Mouse (Mus musculus) cerebellum, adult 2 months (tissue): ENCODE results near the gene Lrit2. TPM values are rescaled to one million over a fixed set of nuclear protein-coding genes. Genes with fewer than 3 reads are reported as not detected.

Experiments used
- DNase-seq, 2 experiments: peaks; one replicate each; pipeline ENCODE4 v3.0.0; 2021
- H3K27ac ChIP-seq: fragments of 200-500 bp; 2 replicates; pipeline ENCODE4 v1.5.1; 2012; ENCODE audit warnings: low read length, control low read depth, inconsistent platforms; ENCODE audit not compliant: insufficient read depth
- H3K27me3 ChIP-seq: fragments of 200-500 bp; 2 replicates; pipeline ENCODE4 v1.6.1; 2012; ENCODE audit warnings: inconsistent platforms, mild to moderate bottlenecking, low read length, moderate library complexity; ENCODE audit not compliant: control insufficient read depth, insufficient read depth
- H3K4me1 ChIP-seq: fragments of 200-500 bp; 2 replicates; pipeline ENCODE4 v1.6.1; 2011; ENCODE audit warnings: low read length; ENCODE audit not compliant: control insufficient read depth, insufficient read depth
- H3K4me3 ChIP-seq: fragments of 200-500 bp; replicated peaks from 2 replicates; pipeline ENCODE3; 2011; ENCODE audit warnings: mild to moderate bottlenecking, low read depth, low read length, control low read depth; ENCODE audit not compliant: insufficient read depth
- CTCF ChIP-seq: fragments of 200-500 bp; IDR thresholded peaks from 2 replicates; pipeline ENCODE4 v1.5.1; 2011; ENCODE audit warnings: low read depth, mild to moderate bottlenecking, control low read depth, low read length, moderate library complexity, borderline replicate concordance; ENCODE audit not compliant: insufficient read depth
- POLR2A ChIP-seq: fragments of 200-500 bp; IDR thresholded peaks from 2 replicates; pipeline ENCODE4 v1.6.1; 2011; ENCODE audit warnings: low read length, control low read depth, borderline replicate concordance; ENCODE audit not compliant: insufficient read depth
- WGBS: fragments of 180-500 bp; shearing (Covaris S2); methylation state at CpG from one replicate; pipeline ENCODE4 v1.1.7; 2018; 5-methylcytosine and 5-hydroxymethylcytosine counted together
- polyA plus RNA-seq: library from polyadenylated mRNA; depleted of rRNA; stranded (reverse); fragments of >200 nt; gene quantifications from 2 replicates; pipeline ENCODE4 v1.2.3, GENCODE M21; 2012

Gene Lrit2
- polyA plus RNA-seq, 1 experiment, result not detected

DNA sequence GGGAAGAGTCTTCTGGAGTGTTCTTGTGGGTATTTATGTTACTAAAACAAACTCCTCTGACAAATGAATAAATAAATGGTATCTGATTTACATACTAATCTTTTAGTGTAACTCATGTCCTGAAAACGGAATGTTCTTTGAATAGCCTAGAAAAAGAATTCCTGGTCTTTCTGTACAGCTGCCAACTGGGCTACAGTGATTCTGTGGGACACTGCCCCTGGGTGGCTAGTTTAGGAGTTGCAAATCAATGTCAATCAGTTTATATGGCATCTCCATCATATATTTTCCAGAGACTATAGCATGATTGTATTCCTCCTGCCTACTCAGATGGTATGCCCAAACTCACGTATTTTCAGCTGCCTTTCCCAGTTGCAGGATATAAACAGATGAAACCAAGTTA is 2.9 kb upstream of the Lrit2 start:
- whole genome bisulfite sequencing, result 41% methylated on average over 2 of the region's 2 CpGs
- no peaks in the 10 kb centered on the region; the same call in 1 of the 2 replicates for H3K27me3 ChIP-seq
- H3K4me1 ChIP-seq, result no peaks in the 10 kb centered on the region
- DNase-seq, result no peak
- H3K4me3 ChIP-seq, result no peak overlapping the region
- H3K27ac ChIP-seq, result no peak overlapping the region
- TF ChIP-seq POLR2A (no peak), CTCF (no peak)

- TF ChIP-seq POLR2A (no peak), CTCF (no peak)
- DNase-seq, result no peak
- H3K4me1 ChIP-seq, result no peaks in the 10 kb centered on the region
- 53% methylated on average over 2 of the region's 2 CpGs for WGBS
- H3K27me3 ChIP-seq, result no peaks in the 10 kb centered on the region; the same call in 1 of the 2 replicates
- H3K27ac ChIP-seq, result no peak overlapping the region
- H3K4me3 ChIP-seq, result no peak overlapping the region
Observed at GRCm38 (mm10) chr14:37066636-37067035, 1.1 kb upstream of the Lrit2 start.

DNA sequence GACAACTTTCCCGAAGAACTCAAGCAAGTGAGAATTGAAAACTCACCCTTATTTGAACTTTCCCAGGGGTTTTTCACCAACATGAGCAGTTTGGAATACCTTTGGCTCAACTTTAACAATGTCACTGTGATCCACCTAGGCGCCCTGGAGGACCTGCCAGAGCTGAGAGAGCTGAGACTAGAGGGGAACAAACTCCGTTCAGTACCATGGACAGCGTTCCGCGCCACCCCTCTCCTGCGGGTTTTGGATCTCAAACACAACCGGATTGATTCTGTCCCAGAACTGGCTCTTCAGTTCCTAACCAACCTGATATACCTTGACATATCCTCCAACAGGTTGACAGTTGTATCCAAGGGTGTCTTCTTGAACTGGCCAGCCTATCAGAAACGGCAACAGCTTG is 787 bp downstream of the Lrit2 start:
- Histone ChIP-seq H3K27me3 (no peaks in the 10 kb centered on the region; the same call in 1 of the 2 replicates), H3K4me1 (no peaks in the 10 kb centered on the region), H3K27ac (no peak overlapping the region), H3K4me3 (no peak overlapping the region)
- WGBS, result 19% methylated on average over 9 of the region's 9 CpGs
- TF ChIP-seq CTCF (no peak), POLR2A (no peak)
- no peak for DNase-seq

DNA sequence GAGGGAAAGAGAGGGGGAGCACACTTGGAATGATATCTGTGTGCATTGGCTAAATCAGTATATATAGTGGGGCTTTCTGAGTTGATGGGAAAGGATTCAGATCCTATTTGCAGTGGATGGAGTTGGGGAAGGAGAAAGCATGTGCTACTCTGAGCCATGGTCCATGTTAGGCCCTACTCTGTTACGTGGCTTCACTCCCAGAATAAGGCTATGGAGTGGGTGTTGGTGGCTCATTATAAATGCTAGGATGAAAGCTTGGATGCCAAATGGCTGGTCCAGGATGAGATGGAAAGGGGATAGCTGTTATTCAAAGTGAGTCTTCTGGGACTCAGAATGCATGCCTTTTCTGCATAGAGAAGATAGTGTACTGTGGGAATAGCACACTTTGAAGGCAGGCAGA is 13.0 kb downstream of the Lrit2 start:
- TF ChIP-seq POLR2A (no peak), CTCF (no peak)
- 78% methylated on average over 1 of the region's 1 CpGs for WGBS
- Histone ChIP-seq H3K4me3 (no peak overlapping the region), H3K4me1 (no peaks in the 10 kb centered on the region), H3K27ac (no peak overlapping the region), H3K27me3 (no peaks in the 10 kb centered on the region)
- DNase-seq, result no peak

DNA sequence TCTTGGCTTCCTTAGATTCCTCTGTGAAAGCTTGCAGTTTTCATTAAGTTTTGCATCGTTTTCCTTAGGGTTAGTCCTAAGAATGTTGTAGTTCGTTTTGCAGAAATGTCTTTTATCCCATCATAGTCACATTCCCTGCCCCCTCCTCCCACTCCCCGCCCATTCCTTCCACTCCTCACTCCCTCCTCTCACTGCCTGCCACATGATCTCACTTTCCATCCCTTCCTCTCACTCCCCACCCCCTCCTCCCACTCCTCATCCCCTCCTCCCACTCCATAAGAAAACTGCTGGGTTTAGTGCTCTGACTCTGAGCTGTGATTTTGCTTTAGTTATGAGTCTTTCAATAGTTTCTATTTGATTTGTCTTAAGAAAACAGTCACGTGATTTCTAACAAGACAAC is 16.0 kb downstream of the Lrit2 start:
- DNase-seq, result no peak
- no peak overlapping the region for H3K27ac ChIP-seq
- H3K4me1 ChIP-seq, result no peaks in the 10 kb centered on the region
- 54% methylated on average over 4 of the region's 4 CpGs for WGBS
- no peaks in the 10 kb centered on the region for H3K27me3 ChIP-seq
- H3K4me3 ChIP-seq, result no peak overlapping the region
- no peak for TF ChIP-seq POLR2A

GRCm38 (mm10) chr14:37094436-37094835 is 26.7 kb downstream of the Lrit2 start:
- Histone ChIP-seq H3K4me1 (peaks cover 12% of the 10 kb centered on the region), H3K4me3 (no peak overlapping the region), H3K27me3 (no peaks in the 10 kb centered on the region; the same call in 1 of the 2 replicates), H3K27ac (no peak overlapping the region)
- 15% methylated on average over 6 of the region's 6 CpGs for WGBS
- TF ChIP-seq CTCF, result no peak
- TF ChIP-seq POLR2A, result no peak
- no peak for DNase-seq

GRCm38 (mm10) chr14:37095556-37095955 is 27.8 kb downstream of the Lrit2 start:
- no peak overlapping the region for H3K27ac ChIP-seq
- WGBS, result 88% methylated on average over 4 of the region's 4 CpGs
- DNase-seq, result no peak
- TF ChIP-seq CTCF (no peak), POLR2A (no peak)
- H3K4me3 ChIP-seq, result no peak overlapping the region
- peaks cover 12% of the 10 kb centered on the region for H3K4me1 ChIP-seq
- H3K27me3 ChIP-seq, result no peaks in the 10 kb centered on the region; the same call in 1 of the 2 replicates

DNA sequence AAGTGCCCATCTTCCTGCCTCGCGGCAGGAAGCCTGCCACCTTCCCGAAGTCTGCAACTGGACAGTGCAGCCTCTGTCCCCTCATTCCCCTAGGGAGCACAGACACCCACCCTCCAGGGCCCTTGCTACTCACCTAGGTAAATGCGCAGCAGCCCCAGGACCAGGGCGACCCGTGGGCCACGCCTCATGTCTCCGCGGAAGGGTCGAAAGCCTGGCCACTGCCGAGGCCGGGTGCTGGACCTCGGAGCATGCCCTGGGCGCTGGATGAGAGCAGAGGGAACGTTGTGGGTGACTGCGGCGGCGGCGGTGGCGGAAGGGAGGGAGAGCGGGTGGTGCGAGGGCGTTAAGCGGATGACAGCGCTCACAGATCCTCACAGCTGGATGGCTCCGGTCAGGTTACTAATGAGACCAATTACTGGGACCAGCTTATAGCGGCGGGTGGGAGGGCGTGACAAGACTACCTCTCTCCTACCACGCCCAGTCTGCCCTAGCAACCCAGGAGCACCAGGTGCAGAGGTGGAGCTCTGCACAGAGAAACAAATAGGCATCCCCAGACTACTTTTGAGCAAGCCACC is 30.3 kb downstream of the Lrit2 start, which contains the start of gene Cdhr1:
Gene Cdhr1 (minus strand): TSS at position 392 of the 575 bp plus-strand sequence.
- under 1% methylated on average over 30 of the region's 30 CpGs for WGBS
- H3K27ac ChIP-seq, result no peak within 1 kb of the TSS
- H3K4me1 ChIP-seq, result peaks cover 12% of the 10 kb centered on the region
- peak in 1 of 2 experiments; percentile 18 for DNase-seq
- TF ChIP-seq POLR2A (no peak), CTCF (no peak)
- peak within 1 kb of the TSS; percentile 44 for H3K4me3 ChIP-seq
- no peaks in the 10 kb centered on the region; the same call in 1 of the 2 replicates for H3K27me3 ChIP-seq
